Mouse (Mus musculus) myocyte (in vitro differentiated cells): ENCODE results near the gene Ryr1. TPM values are rescaled to one million over a fixed set of nuclear protein-coding genes. Genes with fewer than 3 reads are reported as not detected.

Experiments used
- H3K27me3 ChIP-seq: one replicate; pipeline ENCODE4 v1.6.1; 2011; ENCODE audit not compliant: control insufficient read depth, insufficient read depth, insufficient read length
- H3K36me3 ChIP-seq: one replicate; pipeline ENCODE4 v1.6.1; 2011; ENCODE audit not compliant: control insufficient read depth, insufficient read depth
- H3K4me2 ChIP-seq: one replicate; pipeline ENCODE4 v1.6.1; 2011; ENCODE audit warnings: low read depth, control low read depth
- H3K4me3 ChIP-seq: one replicate; pipeline ENCODE4 v1.5.1; 2011; ENCODE audit warnings: mild to moderate bottlenecking, control low read depth, moderate library complexity
- H3K79me2 ChIP-seq: one replicate; pipeline ENCODE4 v1.6.1; 2011; ENCODE audit not compliant: control insufficient read depth, insufficient read depth
- H3ac ChIP-seq: one replicate; pipeline ENCODE4 v1.6.1; 2011; ENCODE audit not compliant: control insufficient read depth, insufficient read length
- CEBPB ChIP-seq: IDR thresholded peaks from 2 replicates; pipeline ENCODE4 v1.6.1; 2011; ENCODE audit warnings: mild to moderate bottlenecking, moderate library complexity; ENCODE audit not compliant: poor library complexity, insufficient read depth, severe bottlenecking
- E2F4 ChIP-seq: IDR thresholded peaks from one replicate; pipeline ENCODE4 v1.6.1; 2011; ENCODE audit warnings: mild to moderate bottlenecking, control low read depth, moderate library complexity; ENCODE audit not compliant: insufficient read depth
- MAX ChIP-seq: IDR thresholded peaks from one replicate; pipeline ENCODE4 v1.6.1; 2011; ENCODE audit warnings: low read depth, mild to moderate bottlenecking, control low read depth
- MYOD1 ChIP-seq, 3 experiments: IDR thresholded peaks; one replicate each; pipeline ENCODE4 v1.6.1; 2011; ENCODE audit warnings: control low read depth in 2 of 3, low read depth in 2 of 3, mild to moderate bottlenecking in 2 of 3, moderate library complexity in 1 of 3; ENCODE audit not compliant: insufficient read length in 2 of 3, control insufficient read depth in 1 of 3
- MYOG ChIP-seq, 3 experiments: IDR thresholded peaks; one replicate each; pipeline ENCODE4 v1.6.1; 2011; ENCODE audit warnings: control low read depth in 2 of 3, low read depth in 2 of 3, mild to moderate bottlenecking in 2 of 3; ENCODE audit not compliant: insufficient read length in 2 of 3, control insufficient read depth in 1 of 3, insufficient read depth in 1 of 3
- POLR2A ChIP-seq: IDR thresholded peaks from one replicate; pipeline ENCODE4 v1.6.1; 2011; ENCODE audit warnings: low read depth, mild to moderate bottlenecking, control low read depth, moderate library complexity; ENCODE audit not compliant: insufficient read length
- POLR2AphosphoS2 ChIP-seq: IDR thresholded peaks from one replicate; pipeline ENCODE4 v1.6.1; 2011; ENCODE audit warnings: low read depth, control low read depth; ENCODE audit not compliant: insufficient read length
- REST ChIP-seq: IDR thresholded peaks from one replicate; pipeline ENCODE4 v1.6.1; 2011; ENCODE audit warnings: mild to moderate bottlenecking, control low read depth, moderate library complexity; ENCODE audit not compliant: insufficient read depth, insufficient read length
- SRF ChIP-seq: IDR thresholded peaks from one replicate; pipeline ENCODE4 v1.6.1; 2011; ENCODE audit warnings: low read depth; ENCODE audit not compliant: control insufficient read depth, insufficient read length
- TCF12 ChIP-seq: IDR thresholded peaks from one replicate; pipeline ENCODE4 v1.6.1; 2011; ENCODE audit warnings: mild to moderate bottlenecking, control low read depth; ENCODE audit not compliant: poor library complexity, insufficient read depth, severe bottlenecking
- TCF3 ChIP-seq: IDR thresholded peaks from one replicate; pipeline ENCODE4 v1.6.1; 2011; ENCODE audit warnings: low read depth, control low read depth; ENCODE audit not compliant: insufficient read length
- USF1 ChIP-seq: IDR thresholded peaks from one replicate; pipeline ENCODE4 v1.6.1; 2011; ENCODE audit warnings: low read depth, mild to moderate bottlenecking, control low read depth, moderate library complexity
- polyA plus RNA-seq: library from polyadenylated mRNA; unstranded; fragments of >200 nt; fragmentation: generic; extraction: Trizol; gene quantifications from one replicate; pipeline ENCODE4 v1.2.1, GENCODE M21; 2012; ENCODE audit warnings: missing spikeins

Ryr1 gene
- polyA plus RNA-seq, 1 experiment, result 73.1 TPM

GRCm38 (mm10) chr7:29043016-29043673 lies 81.8 kb downstream of the Ryr1 start:
- no peak for TF ChIP-seq POLR2A
- no peak for TF ChIP-seq TCF3
- TF ChIP-seq SRF, result no peak
- no peak for TF ChIP-seq TCF12
- no peak for TF ChIP-seq MYOD1 (IDR thresholded peaks at IDR 0.05; ENCODE audit: control insufficient read depth in 1 of 3, insufficient read length in 2 of 3, low read depth in 2 of 3)
- no peak for TF ChIP-seq CEBPB
- TF ChIP-seq POLR2AphosphoS2, result no peak
- TF ChIP-seq REST, result no peak
- no peak for TF ChIP-seq USF1
- no peak for TF ChIP-seq E2F4
- no peak for TF ChIP-seq MYOG (IDR thresholded peaks at IDR 0.05; ENCODE audit: control insufficient read depth in 1 of 3, insufficient read depth in 1 of 3, insufficient read length in 2 of 3, low read depth in 2 of 3)
- no peak for TF ChIP-seq MAX
- H3K27me3 ChIP-seq, result no peaks in the 10 kb centered on the region
- peak overlapping the region; percentile 60 for H3K4me2 ChIP-seq
- no peak overlapping the region for H3K4me3 ChIP-seq
- no peaks in the 10 kb centered on the region for H3K79me2 ChIP-seq
- no peak overlapping the region for H3ac ChIP-seq
- H3K36me3 ChIP-seq, result peaks cover 4% of the 10 kb centered on the region

DNA sequence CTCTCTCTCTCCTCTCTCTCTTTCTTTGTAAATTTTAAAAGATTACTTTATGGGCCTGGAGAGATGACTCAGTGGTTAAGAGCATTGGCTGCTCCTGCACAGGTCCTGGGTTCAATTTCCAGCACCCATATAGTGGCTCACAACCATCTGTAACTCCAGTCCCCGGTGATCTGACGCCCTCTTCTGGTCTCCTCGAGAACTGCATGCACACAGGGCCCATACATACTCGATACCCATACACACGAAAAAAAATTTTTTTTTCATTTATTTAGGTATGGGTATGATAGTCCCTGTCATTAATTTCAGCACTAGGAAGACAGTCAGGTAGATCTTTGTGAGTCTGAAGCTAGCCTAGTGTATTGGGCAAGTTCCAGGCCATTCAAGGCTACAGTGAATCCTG lies 83.8 kb downstream of the Ryr1 start:
- H3ac ChIP-seq, result no peak overlapping the region
- TF ChIP-seq USF1 (no peak), TCF3 (no peak), MAX (no peak), SRF (no peak), TCF12 (no peak), MYOG (IDR thresholded peaks at IDR 0.05; ENCODE audit: control insufficient read depth in 1 of 3, insufficient read depth in 1 of 3, insufficient read length in 2 of 3, low read depth in 2 of 3) (no peak), REST (no peak)

GRCm38 (mm10) chr7:29039985-29040661 lies 84.9 kb downstream of the Ryr1 start:
- Histone ChIP-seq H3K4me2 (peak overlapping the region; percentile 62), H3K27me3 (no peaks in the 10 kb centered on the region), H3ac (no peak overlapping the region), H3K79me2 (no peaks in the 10 kb centered on the region), H3K36me3 (peaks cover 10% of the 10 kb centered on the region), H3K4me3 (no peak overlapping the region)
- TF ChIP-seq SRF (no peak), REST (no peak)

More for the DNA sequence above, 83.8 kb downstream of the Ryr1 start:
- H3K4me3 ChIP-seq, result no peak overlapping the region
- no peaks in the 10 kb centered on the region for H3K27me3 ChIP-seq
- H3K36me3 ChIP-seq, result peaks cover 4% of the 10 kb centered on the region
- H3K79me2 ChIP-seq, result no peaks in the 10 kb centered on the region
- H3K4me2 ChIP-seq, result no peak overlapping the region

GRCm38 (mm10) chr7:29039604-29039984 lies 85.4 kb downstream of the Ryr1 start:
- TF ChIP-seq CEBPB (no peak), USF1 (peak; percentile 70)
- H3K4me2 ChIP-seq, result peak overlapping the region; percentile 62
- no peaks in the 10 kb centered on the region for H3K79me2 ChIP-seq
- no peak overlapping the region for H3ac ChIP-seq
- peaks cover 10% of the 10 kb centered on the region for H3K36me3 ChIP-seq
- H3K27me3 ChIP-seq, result no peaks in the 10 kb centered on the region
- no peak overlapping the region for H3K4me3 ChIP-seq

GRCm38 (mm10) chr7:29037261-29037660 lies 87.7 kb downstream of the Ryr1 start:
- Histone ChIP-seq H3K4me3 (no peak overlapping the region), H3ac (no peak overlapping the region), H3K36me3 (peaks cover 10% of the 10 kb centered on the region), H3K4me2 (no peak overlapping the region), H3K79me2 (no peaks in the 10 kb centered on the region), H3K27me3 (no peaks in the 10 kb centered on the region)
- TF ChIP-seq TCF3 (no peak), CEBPB (no peak), POLR2AphosphoS2 (no peak), MYOG (IDR thresholded peaks at IDR 0.05; ENCODE audit: control insufficient read depth in 1 of 3, insufficient read depth in 1 of 3, insufficient read length in 2 of 3, low read depth in 2 of 3) (no peak), MYOD1 (IDR thresholded peaks at IDR 0.05; ENCODE audit: control insufficient read depth in 1 of 3, insufficient read length in 2 of 3, low read depth in 2 of 3) (no peak), SRF (no peak)

DNA sequence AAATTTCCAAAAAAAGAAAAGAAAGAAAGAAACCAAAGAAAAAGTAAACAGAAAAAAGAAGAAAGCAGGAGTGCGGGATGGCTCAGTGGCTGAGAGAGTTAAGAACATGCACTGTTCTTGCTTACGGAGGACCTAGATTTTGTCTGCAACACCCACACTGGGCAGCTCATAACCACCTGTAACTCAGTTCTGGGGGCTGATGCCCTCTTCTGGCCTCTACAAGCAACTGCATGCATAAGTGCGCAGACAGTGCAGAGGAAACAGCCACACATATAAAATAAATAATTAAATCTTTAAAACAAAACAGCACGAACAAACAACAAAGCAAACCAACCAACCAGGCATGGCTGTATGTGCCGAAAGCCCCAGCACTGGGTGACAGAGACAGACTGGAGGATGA lies 92.3 kb downstream of the Ryr1 start:
- H3K4me2 ChIP-seq, result no peak overlapping the region
- peaks cover 6% of the 10 kb centered on the region for H3K36me3 ChIP-seq
- no peak for TF ChIP-seq REST
- no peak for TF ChIP-seq TCF3
- no peak for TF ChIP-seq MAX
- TF ChIP-seq MYOD1 (IDR thresholded peaks at IDR 0.05; ENCODE audit: control insufficient read depth in 1 of 3, insufficient read length in 2 of 3, low read depth in 2 of 3), result no peak
- TF ChIP-seq E2F4, result no peak
- no peak for TF ChIP-seq MYOG (IDR thresholded peaks at IDR 0.05; ENCODE audit: control insufficient read depth in 1 of 3, insufficient read depth in 1 of 3, insufficient read length in 2 of 3, low read depth in 2 of 3)
- TF ChIP-seq USF1, result no peak
- TF ChIP-seq POLR2A, result no peak
- TF ChIP-seq CEBPB, result no peak
- TF ChIP-seq TCF12, result no peak
- no peak overlapping the region for H3ac ChIP-seq
- H3K27me3 ChIP-seq, result no peaks in the 10 kb centered on the region
- no peak overlapping the region for H3K4me3 ChIP-seq
- no peaks in the 10 kb centered on the region for H3K79me2 ChIP-seq
